In genomic region chr1:88465722-88466121, GRCm38 (mm10) we compare ENCODE assay signal across 10 mouse cellular contexts. TPM values are rescaled to one million over a fixed set of nuclear protein-coding genes. Genes with fewer than 3 reads are reported as not detected.
DNase-seq lines count a peak whose midpoint lies in the region; ATAC-seq and TF ChIP-seq lines count a peak whose summit lies in the region.
"Had no signal": no experiment of that assay in that cellular context is flagged by ENCODE, and none has a peak within 500 bp of the region (broad histone marks: within the 10 kb centered on the region; RNA-seq: fewer than 3 reads in every experiment).

No protein-coding gene starts in this region.

- H3K4me1 ChIP-seq in heart, postnatal 0 days (ENCODE audit: control insufficient read depth, insufficient read depth), result peaks cover 5% of the 10 kb centered on the region; the same call in 1 of the 2 replicates

- intact Hi-C loops in heart, postnatal 25 days (cut with DNase I), result loop anchor here (2.0 kb wide), 1 partner anchor 241 kb away; no protein-coding TSS in a partner anchor

- ATAC-seq in heart, postnatal 0 days (ENCODE audit: insufficient read depth, low read depth), result peak; percentile 54; the same call in 1 of the 2 replicates
- ATAC-seq in erythroblast, adult 5-6 weeks (replicated peaks; ENCODE audit: low FRiP score, poor library complexity, severe bottlenecking), result no peak

- H3K4me3 ChIP-seq in heart, postnatal 0 days (ENCODE audit: low read depth, low read length), result no peak overlapping the region
- H3K4me3 ChIP-seq: myocyte had no signal

- no peaks in the 10 kb centered on the region for H3K36me3 ChIP-seq in heart, postnatal 0 days (replicated peaks; ENCODE audit: control insufficient read depth, insufficient read depth, low read length)

- TF ChIP-seq EP300 in heart, postnatal 0 days (IDR thresholded peaks at IDR 0.05; ENCODE audit: low read depth), result no peak

- peak; percentile 62 for TF ChIP-seq CTCF in heart, postnatal 0 days (IDR thresholded peaks at IDR 0.05; ENCODE audit: low read depth)

- no peak for DNase-seq in heart, postnatal 0 days (ENCODE audit: low spot score)
- DNase-seq in heart, postnatal 25 days (ENCODE audit: low spot score), result no peak
- peak; percentile 15 for DNase-seq in urinary bladder, postnatal 14 days (ENCODE audit: low spot score)
- no peak for DNase-seq in urinary bladder, postnatal 36 days (ENCODE audit: low spot score in 2 of 2)
- DNase-seq in kidney, postnatal 4 days, result peak; percentile 52 to 59
- no peak for DNase-seq in heart, postnatal 4 days
- DNase-seq in layer of hippocampus, postnatal 36 days, result no peak

- H3K9me3 ChIP-seq in heart, postnatal 0 days (replicated peaks; ENCODE audit: control insufficient read depth, low read length), result no peaks in the 10 kb centered on the region

- WGBS in heart, postnatal 0 days, result 69% methylated on average over 4 of the region's 4 CpGs

- no peaks in the 10 kb centered on the region for H3K27me3 ChIP-seq in heart, postnatal 0 days (ENCODE audit: control insufficient read depth, insufficient read depth, low read length)

- no peak overlapping the region for H3K27ac ChIP-seq in heart, postnatal 0 days (ENCODE audit: low read depth)

- H3K9ac ChIP-seq in heart, postnatal 0 days (replicated peaks; ENCODE audit: low read depth, low read length), result no peak overlapping the region

- H3K4me2 ChIP-seq in heart, postnatal 0 days (ENCODE audit: low read depth, low read length), result no peak overlapping the region

RNA-seq across cellular contexts. Expression of gene Glrp1, which starts 44.1 kb away (rescaled TPM):
- total RNA-seq in heart, postnatal 0 days (2014; rRNA removed; ENCODE audit: low replicate concordance), result 2.2 TPM in 1 of 2 replicates, not detected in the other
- 0.26 and 0.41 TPM in 2 replicates for polyA plus RNA-seq in heart, postnatal 0 days (2015; fragmentation: Nextera tagmentation; extraction: Ambion mirVana)
- total RNA-seq in heart, postnatal 25 days (2021), result not detected
- total RNA-seq in erythroblast, adult 5-6 weeks (2015; ENCODE audit: low replicate concordance), result 0.42 TPM in 1 of 2 replicates, not detected in the other
- not detected in 2 replicates for total RNA-seq in erythroblast, adult 5-6 weeks (2017; ENCODE audit: low replicate concordance)
- not detected for total RNA-seq in heart, postnatal 4 days (2021)
- total RNA-seq in layer of hippocampus, postnatal 36 days (2021), result not detected

RNA-seq across cellular contexts. Expression of gene Spp2, which starts 59.0 kb away (rescaled TPM):
- total RNA-seq in heart, postnatal 0 days (2014; rRNA removed; ENCODE audit: low replicate concordance), result 0.50 TPM in 1 of 2 replicates, not detected in the other
- 0.16 TPM in 1 of 2 replicates, not detected in the other for polyA plus RNA-seq in heart, postnatal 0 days (2015; fragmentation: Nextera tagmentation; extraction: Ambion mirVana)
- not detected for total RNA-seq in heart, postnatal 25 days (2021)
- total RNA-seq in erythroblast, adult 5-6 weeks (2015; ENCODE audit: low replicate concordance), result not detected in 2 replicates
- not detected in 2 replicates for total RNA-seq in erythroblast, adult 5-6 weeks (2017; ENCODE audit: low replicate concordance)
- not detected for total RNA-seq in heart, postnatal 4 days (2021)
- not detected for total RNA-seq in layer of hippocampus, postnatal 36 days (2021)
- polyA plus RNA-seq: heart, embryonic 14.5 days; myocyte had no signal

Comparison
In these comparisons a context has a peak if more than half of its experiments do, and no peak if none do; other contexts are left out.
1. DNase-seq: peak in urinary bladder, postnatal 14 days (single experiment) and kidney, postnatal 4 days (2 of 2); none in heart, postnatal 0 days (single experiment), heart, postnatal 25 days (single experiment), urinary bladder, postnatal 36 days (0 of 2), heart, postnatal 4 days (single experiment) and layer of hippocampus, postnatal 36 days (0 of 2).